Mouse (Mus musculus) urinary bladder, postnatal 10 days (tissue): ENCODE results near the gene Hacd4.

Experiments used
- DNase-seq: peaks from one replicate; pipeline ENCODE4 v3.0.0; 2022; ENCODE audit warnings: low spot score

Hacd4 gene

GRCm38 (mm10) chr4:88438326-88438989, at the start of gene Hacd4:
TSS of gene Hacd4 (minus strand) at chr4:88438928.
- peak; percentile 28 for DNase-seq

GRCm38 (mm10) chr4:88488107-88488506, 49.4 kb upstream of the Hacd4 start:
- no peak for DNase-seq

GRCm38 (mm10) chr4:88480130-88480529, 41.4 kb upstream of the Hacd4 start:
- no peak for DNase-seq

- no peak for DNase-seq
Observed at GRCm38 (mm10) chr4:88478809-88479186, 40.1 kb upstream of the Hacd4 start.

GRCm38 (mm10) chr4:88478177-88478808, 39.6 kb upstream of the Hacd4 start:
- no peak for DNase-seq

GRCm38 (mm10) chr4:88476511-88477210, 37.9 kb upstream of the Hacd4 start:
- no peak for DNase-seq

GRCm38 (mm10) chr4:88476084-88476483, 37.4 kb upstream of the Hacd4 start:
- DNase-seq: no peak

GRCm38 (mm10) chr4:88471528-88471927, 32.8 kb upstream of the Hacd4 start:
- DNase-seq: no peak

GRCm38 (mm10) chr4:88464574-88464973, 25.8 kb upstream of the Hacd4 start:
- DNase-seq: no peak

GRCm38 (mm10) chr4:88462981-88463646, 24.4 kb upstream of the Hacd4 start:
- DNase-seq: no peak

- DNase-seq: no peak
Observed at GRCm38 (mm10) chr4:88462501-88462900, 23.8 kb upstream of the Hacd4 start.

GRCm38 (mm10) chr4:88461315-88461714, 22.6 kb upstream of the Hacd4 start:
- DNase-seq: no peak

- no peak for DNase-seq
Observed at GRCm38 (mm10) chr4:88458673-88459072, 19.9 kb upstream of the Hacd4 start.

- DNase-seq: no peak
Observed at GRCm38 (mm10) chr4:88458093-88458492, 19.4 kb upstream of the Hacd4 start.

- no peak for DNase-seq
Observed at GRCm38 (mm10) chr4:88450087-88450765, 11.5 kb upstream of the Hacd4 start.

- DNase-seq: no peak
Observed at GRCm38 (mm10) chr4:88448976-88449375, 10.2 kb upstream of the Hacd4 start.

GRCm38 (mm10) chr4:88440814-88441213, 2.1 kb upstream of the Hacd4 start:
- no peak for DNase-seq

GRCm38 (mm10) chr4:88439669-88440123, 968 bp upstream of the Hacd4 start:
- DNase-seq: no peak

GRCm38 (mm10) chr4:88438990-88439329, 232 bp upstream of the Hacd4 start:
- no peak for DNase-seq

- DNase-seq: no peak
Observed at GRCm38 (mm10) chr4:88437917-88438316, 811 bp downstream of the Hacd4 start.

- no peak for DNase-seq
Observed at GRCm38 (mm10) chr4:88437166-88437565, 1.6 kb downstream of the Hacd4 start.

GRCm38 (mm10) chr4:88436593-88437165, 2.0 kb downstream of the Hacd4 start:
- DNase-seq: no peak
